ENCODE assay signal across 8 mouse cellular contexts in genomic region chr6:56568470-56569372, GRCm38 (mm10). TPM values are rescaled to one million over a fixed set of nuclear protein-coding genes. Genes with fewer than 3 reads are reported as not detected.
DNase-seq lines count a peak whose midpoint lies in the region; ATAC-seq and TF ChIP-seq lines count a peak whose summit lies in the region.

TSS of gene Pde1c (minus strand) at chr6:56569103.

- no peak for DNase-seq in cerebellum, adult 11-12 months
- DNase-seq in adrenal gland, postnatal 36 days: peak; percentile 40 to 41
- peak; percentile 31 for DNase-seq in left cerebral cortex, postnatal 4 days
- peak; percentile 34 to 69 for DNase-seq in spleen, postnatal 4 days (ENCODE audit: low spot score in 2 of 2)

- no peak for TF ChIP-seq POLR2A in embryonic fibroblast, embryonic 13.5 days (IDR thresholded peaks at IDR 0.05; ENCODE audit: low read depth, low read length)

- H3K4me3 ChIP-seq in embryonic fibroblast, embryonic 13.5 days (ENCODE audit: insufficient read depth, low read length): peak within 1 kb of the TSS; percentile 87

- no peaks in the 10 kb centered on the region for H3K4me1 ChIP-seq in embryonic fibroblast, embryonic 13.5 days (ENCODE audit: control insufficient read depth, insufficient read depth, low read length)

- H3K27ac ChIP-seq in embryonic fibroblast, embryonic 13.5 days (ENCODE audit: insufficient read depth, low read length): no peak within 1 kb of the TSS

- TF ChIP-seq CTCF in embryonic fibroblast, embryonic 13.5 days (IDR thresholded peaks at IDR 0.05; ENCODE audit: borderline replicate concordance, insufficient read depth, low read length): no peak

- intact Hi-C loops in left cerebral cortex, postnatal 4 days (cut with DNase I): no loop called here

- ATAC-seq in cerebellum, adult (ENCODE audit: insufficient number of reproducible peaks, low FRiP score, low TSS enrichment): peak; percentile 66
- peak; percentile 87 to 88 for ATAC-seq in hematopoietic stem cell, adult 5-6 weeks (replicated peaks in 1 of 2; ENCODE audit: insufficient read depth in 1 of 2, low FRiP score in 2 of 2, low TSS enrichment in 1 of 2, low read depth in 1 of 2, poor library complexity in 2 of 2, severe bottlenecking in 2 of 2)
- peak; percentile 83 for ATAC-seq in megakaryocyte-erythroid progenitor cell, adult 5-6 weeks (replicated peaks; ENCODE audit: low FRiP score, low TSS enrichment, poor library complexity, severe bottlenecking)

RNA-seq across cellular contexts. Expression of gene Pde1c, which starts in this region (rescaled TPM):
- total RNA-seq in adrenal gland, postnatal 36 days (2021): under 1 TPM; 0.13 to 0.23 TPM
- 1.9 and 3.8 TPM in 2 replicates for polyA plus RNA-seq in embryonic fibroblast, embryonic 13.5 days (2011; ENCODE audit: insufficient read length, low read depth, missing spikeins)
- total RNA-seq in hematopoietic stem cell, adult 5-6 weeks (2017): 1.4 and 2.9 TPM in 2 replicates
- total RNA-seq in left cerebral cortex, postnatal 4 days (2021): 1 to 10 TPM; 7.6 to 8.4 TPM
- total RNA-seq in megakaryocyte-erythroid progenitor cell, adult 5-6 weeks (2014; fragmentation: Nextera tagmentation): 0.47 and 0.96 TPM in 2 replicates
- total RNA-seq in megakaryocyte-erythroid progenitor cell, adult 5-6 weeks (2017): 1.1 TPM in 1 of 2 replicates, not detected in the other

Comparison
In these comparisons a context has a peak if more than half of its experiments do, and no peak if none do; other contexts are left out.
1. Peak in DNase-seq in adrenal gland, postnatal 36 days; RNA of the gene not detected or under 1 TPM.